Mouse (Mus musculus) adipocyte (in vitro differentiated cells): ENCODE results near the gene Dennd4a.

Experiments used
- DNase-seq: peaks from one replicate; pipeline ENCODE4 v3.0.0-alpha.2; 2016; ENCODE audit warnings: low spot score

Dennd4a gene

GRCm38 (mm10) chr9:64790673-64791660, 20.2 kb upstream of the Dennd4a start:
- DNase-seq, result peak; percentile 40

GRCm38 (mm10) chr9:64791676-64792075, 19.5 kb upstream of the Dennd4a start:
- DNase-seq, result no peak

GRCm38 (mm10) chr9:64792379-64793274, 18.5 kb upstream of the Dennd4a start:
- no peak for DNase-seq

GRCm38 (mm10) chr9:64793275-64793590, 17.9 kb upstream of the Dennd4a start:
- DNase-seq, result no peak

- no peak for DNase-seq
These were observed 17.3 kb upstream of the Dennd4a start for GRCm38 (mm10) chr9:64793794-64794193.

GRCm38 (mm10) chr9:64794448-64795420, 16.4 kb upstream of the Dennd4a start:
- no peak for DNase-seq

- DNase-seq, result peak; percentile 34
These were observed 15.1 kb upstream of the Dennd4a start for GRCm38 (mm10) chr9:64795846-64796615.

GRCm38 (mm10) chr9:64797392-64797791, 13.7 kb upstream of the Dennd4a start:
- no peak for DNase-seq

- no peak for DNase-seq
These were observed 13.0 kb upstream of the Dennd4a start for GRCm38 (mm10) chr9:64798099-64798498.

- no peak for DNase-seq
These were observed 12.3 kb upstream of the Dennd4a start for GRCm38 (mm10) chr9:64798859-64799258.

GRCm38 (mm10) chr9:64799504-64799903, 11.6 kb upstream of the Dennd4a start:
- no peak for DNase-seq

GRCm38 (mm10) chr9:64802561-64802960, 8.6 kb upstream of the Dennd4a start:
- no peak for DNase-seq

GRCm38 (mm10) chr9:64803373-64804214, 7.5 kb upstream of the Dennd4a start:
- DNase-seq, result no peak

GRCm38 (mm10) chr9:64805875-64806274, 5.3 kb upstream of the Dennd4a start:
- no peak for DNase-seq

GRCm38 (mm10) chr9:64806335-64807060, 4.6 kb upstream of the Dennd4a start:
- no peak for DNase-seq

GRCm38 (mm10) chr9:64807061-64807808, 3.9 kb upstream of the Dennd4a start:
- DNase-seq, result peak; percentile 81

- DNase-seq, result no peak
These were observed 1.3 kb upstream of the Dennd4a start for GRCm38 (mm10) chr9:64809851-64810250.
